Mouse (Mus musculus): ENCODE data around the gene Nle1. TPM values are rescaled to one million over a fixed set of nuclear protein-coding genes. Genes with fewer than 3 reads are reported as not detected.
A peak's percentile ranks its signal among the peaks of the same experiment; 100 is the strongest.

Nle1 gene
- polyA plus RNA-seq, 1 experiment = 33.7 TPM

DNA sequence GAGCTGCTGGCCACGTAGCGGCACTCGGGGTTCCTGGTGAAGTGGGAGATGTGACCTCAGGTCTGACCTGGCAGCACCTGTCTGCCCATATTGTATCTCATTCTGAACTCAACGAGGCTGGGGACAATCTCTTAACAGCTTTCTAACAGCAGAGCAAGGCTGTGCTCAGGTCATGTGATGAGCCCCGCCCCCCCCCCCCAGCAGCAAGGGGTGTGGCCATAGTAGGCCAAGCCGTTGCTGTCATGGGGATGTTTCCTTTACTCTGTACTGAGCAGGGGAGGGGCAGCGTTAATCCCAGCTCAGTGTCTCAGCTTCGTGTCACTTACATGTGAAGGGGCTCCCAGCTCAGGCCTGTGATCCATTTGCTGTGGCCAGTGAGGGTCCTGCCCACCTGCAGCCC is 3.3 kb downstream of the Nle1 start:
- TF ChIP-seq TCF3 (IDR thresholded peaks at IDR 0.05; ENCODE audit: insufficient read length, low read depth) (no peak), POLR2A (IDR thresholded peaks at IDR 0.05; ENCODE audit: insufficient read length, low read depth) (no peak), POLR2AphosphoS2 (IDR thresholded peaks at IDR 0.05; ENCODE audit: insufficient read length, low read depth) (no peak), CEBPB (IDR thresholded peaks at IDR 0.05; ENCODE audit: insufficient read depth, poor library complexity, severe bottlenecking) (no peak), SRF (IDR thresholded peaks at IDR 0.05; ENCODE audit: control insufficient read depth, insufficient read length, low read depth) (no peak), TCF12 (IDR thresholded peaks at IDR 0.05; ENCODE audit: insufficient read depth, poor library complexity, severe bottlenecking) (no peak), USF1 (IDR thresholded peaks at IDR 0.05; ENCODE audit: low read depth) (no peak), MYOG (IDR thresholded peaks at IDR 0.05; ENCODE audit: control insufficient read depth in 1 of 3, insufficient read depth in 1 of 3, insufficient read length in 2 of 3, low read depth in 2 of 3) (no peak), REST (IDR thresholded peaks at IDR 0.05; ENCODE audit: insufficient read depth, insufficient read length) (no peak), MYOD1 (IDR thresholded peaks at IDR 0.05; ENCODE audit: control insufficient read depth in 1 of 3, insufficient read length in 2 of 3, low read depth in 2 of 3) (no peak), E2F4 (IDR thresholded peaks at IDR 0.05; ENCODE audit: insufficient read depth) (no peak), MAX (IDR thresholded peaks at IDR 0.05; ENCODE audit: low read depth) (no peak)
- H3K79me2 ChIP-seq (ENCODE audit: control insufficient read depth, insufficient read depth) = peaks cover 11% of the 10 kb centered on the region
- H3ac ChIP-seq (ENCODE audit: control insufficient read depth, insufficient read length) = no peak overlapping the region
- H3K27me3 ChIP-seq (ENCODE audit: control insufficient read depth, insufficient read depth, insufficient read length) = no peaks in the 10 kb centered on the region
- H3K4me3 ChIP-seq = no peak overlapping the region
- no peak overlapping the region for H3K4me2 ChIP-seq (ENCODE audit: low read depth)
- H3K36me3 ChIP-seq (ENCODE audit: control insufficient read depth, insufficient read depth) = peaks cover 17% of the 10 kb centered on the region

DNA sequence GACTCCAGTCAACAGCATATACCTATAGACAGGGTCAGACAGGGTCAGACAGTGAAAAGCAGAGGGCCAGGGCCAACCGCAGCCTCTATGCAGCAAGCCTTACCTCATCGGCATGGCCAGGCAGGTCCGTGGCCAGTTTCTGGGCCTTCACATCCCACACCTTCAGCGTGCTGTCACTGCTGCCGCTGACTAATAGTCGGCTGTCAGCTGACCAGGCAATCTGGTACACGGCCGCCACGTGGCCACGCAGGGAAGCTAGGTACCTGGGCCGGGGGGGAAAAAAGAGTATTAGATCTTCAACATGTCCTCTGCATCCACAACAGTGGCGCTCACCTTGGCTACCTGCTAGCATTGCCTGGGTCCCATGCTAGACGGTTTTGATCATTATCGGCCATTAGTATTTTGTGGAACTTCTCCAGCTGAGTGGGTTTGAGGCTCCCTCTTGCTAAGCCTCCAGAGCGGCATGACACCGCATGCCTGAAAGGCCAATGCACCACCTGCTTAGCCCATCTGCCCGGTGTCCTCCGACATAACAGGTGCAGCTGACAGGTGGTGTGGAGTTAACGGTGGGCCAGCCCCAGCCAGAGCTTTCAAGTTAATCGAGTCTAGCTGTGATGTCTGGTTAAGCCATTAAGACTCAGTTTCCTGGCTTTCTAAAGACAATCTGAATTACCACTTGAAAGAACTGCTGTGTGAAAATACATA is 6.5 kb downstream of the Nle1 start:
- no peak overlapping the region for H3ac ChIP-seq (ENCODE audit: control insufficient read depth, insufficient read length)
- TF ChIP-seq TCF3 (IDR thresholded peaks at IDR 0.05; ENCODE audit: insufficient read length, low read depth) (peak; percentile 85), POLR2AphosphoS2 (IDR thresholded peaks at IDR 0.05; ENCODE audit: insufficient read length, low read depth) (no peak), TCF12 (IDR thresholded peaks at IDR 0.05; ENCODE audit: insufficient read depth, poor library complexity, severe bottlenecking) (peak; percentile 38), MYOD1 (IDR thresholded peaks at IDR 0.05; ENCODE audit: control insufficient read depth in 1 of 3, insufficient read length in 2 of 3, low read depth in 2 of 3) (peak in 2 of 3 experiments; percentile 89 to 90), CEBPB (IDR thresholded peaks at IDR 0.05; ENCODE audit: insufficient read depth, poor library complexity, severe bottlenecking) (no peak), SRF (IDR thresholded peaks at IDR 0.05; ENCODE audit: control insufficient read depth, insufficient read length, low read depth) (no peak), E2F4 (IDR thresholded peaks at IDR 0.05; ENCODE audit: insufficient read depth) (no peak), USF1 (IDR thresholded peaks at IDR 0.05; ENCODE audit: low read depth) (no peak), REST (IDR thresholded peaks at IDR 0.05; ENCODE audit: insufficient read depth, insufficient read length) (no peak), MYOG (IDR thresholded peaks at IDR 0.05; ENCODE audit: control insufficient read depth in 1 of 3, insufficient read depth in 1 of 3, insufficient read length in 2 of 3, low read depth in 2 of 3) (peak in 2 of 3 experiments; percentile 67 to 93), POLR2A (IDR thresholded peaks at IDR 0.05; ENCODE audit: insufficient read length, low read depth) (no peak), MAX (IDR thresholded peaks at IDR 0.05; ENCODE audit: low read depth) (no peak)

DNA sequence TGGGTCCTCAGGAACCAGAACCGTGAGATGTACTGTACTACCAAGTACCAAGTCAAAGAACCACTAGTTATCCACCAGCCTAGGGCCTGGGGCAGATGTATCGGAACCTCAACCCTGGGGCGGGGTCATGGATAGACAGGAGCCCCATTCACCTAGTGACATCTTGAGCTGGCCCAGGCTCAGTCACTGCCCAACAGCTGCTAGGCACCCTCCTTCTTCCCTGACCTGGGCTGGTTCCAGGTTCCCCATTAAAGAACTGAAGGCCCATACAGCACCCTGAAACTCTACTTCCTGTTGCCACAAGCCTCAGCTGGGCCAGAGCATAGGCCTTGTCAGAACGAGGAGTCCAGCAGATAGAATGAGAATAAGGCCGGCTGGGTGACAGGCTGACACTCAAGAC is 8.5 kb downstream of the Nle1 start:
- Histone ChIP-seq H3K79me2 (ENCODE audit: control insufficient read depth, insufficient read depth) (no peaks in the 10 kb centered on the region), H3K4me3 (no peak overlapping the region), H3K36me3 (ENCODE audit: control insufficient read depth, insufficient read depth) (peaks cover 17% of the 10 kb centered on the region), H3K27me3 (ENCODE audit: control insufficient read depth, insufficient read depth, insufficient read length) (no peaks in the 10 kb centered on the region), H3ac (ENCODE audit: control insufficient read depth, insufficient read length) (no peak overlapping the region), H3K4me2 (ENCODE audit: low read depth) (no peak overlapping the region)
- TF ChIP-seq REST (IDR thresholded peaks at IDR 0.05; ENCODE audit: insufficient read depth, insufficient read length) = no peak
- TF ChIP-seq USF1 (IDR thresholded peaks at IDR 0.05; ENCODE audit: low read depth) = no peak
- peak; percentile 49 for TF ChIP-seq POLR2AphosphoS2 (IDR thresholded peaks at IDR 0.05; ENCODE audit: insufficient read length, low read depth)
- no peak for TF ChIP-seq POLR2A (IDR thresholded peaks at IDR 0.05; ENCODE audit: insufficient read length, low read depth)

More for the DNA sequence above, 6.5 kb downstream of the Nle1 start:
- no peak overlapping the region for H3K4me2 ChIP-seq (ENCODE audit: low read depth)
- H3K4me3 ChIP-seq = no peak overlapping the region
- H3K36me3 ChIP-seq (ENCODE audit: control insufficient read depth, insufficient read depth) = peaks cover 17% of the 10 kb centered on the region
- H3K79me2 ChIP-seq (ENCODE audit: control insufficient read depth, insufficient read depth) = no peaks in the 10 kb centered on the region
- no peaks in the 10 kb centered on the region for H3K27me3 ChIP-seq (ENCODE audit: control insufficient read depth, insufficient read depth, insufficient read length)

DNA sequence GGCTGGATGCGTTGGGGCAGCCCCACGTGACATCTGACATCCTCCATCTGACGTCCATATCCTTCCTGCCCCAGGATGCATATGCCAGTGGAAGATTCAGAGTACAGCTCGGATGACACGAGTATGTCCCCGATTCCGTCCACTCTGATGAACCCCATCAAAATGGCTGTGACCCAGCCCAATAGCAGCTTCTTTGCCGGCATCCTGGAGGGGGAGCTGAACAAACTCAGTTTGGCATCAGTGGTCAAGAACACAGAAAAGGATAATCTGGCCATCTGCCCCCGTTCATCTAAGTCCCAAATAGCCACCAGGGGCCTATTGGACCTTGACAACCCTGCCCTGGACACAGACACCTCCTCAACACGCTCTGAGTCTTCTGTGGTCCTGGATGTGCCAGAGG is 10.7 kb downstream of the Nle1 start:
- no peaks in the 10 kb centered on the region for H3K27me3 ChIP-seq (ENCODE audit: control insufficient read depth, insufficient read depth, insufficient read length)
- no peak overlapping the region for H3ac ChIP-seq (ENCODE audit: control insufficient read depth, insufficient read length)
- H3K79me2 ChIP-seq (ENCODE audit: control insufficient read depth, insufficient read depth) = no peaks in the 10 kb centered on the region
- H3K4me3 ChIP-seq = no peak overlapping the region
- no peak overlapping the region for H3K4me2 ChIP-seq (ENCODE audit: low read depth)
- H3K36me3 ChIP-seq (ENCODE audit: control insufficient read depth, insufficient read depth) = peaks cover 12% of the 10 kb centered on the region
- TF ChIP-seq POLR2AphosphoS2 (IDR thresholded peaks at IDR 0.05; ENCODE audit: insufficient read length, low read depth) (no peak), TCF3 (IDR thresholded peaks at IDR 0.05; ENCODE audit: insufficient read length, low read depth) (no peak), E2F4 (IDR thresholded peaks at IDR 0.05; ENCODE audit: insufficient read depth) (no peak), REST (IDR thresholded peaks at IDR 0.05; ENCODE audit: insufficient read depth, insufficient read length) (no peak), CEBPB (IDR thresholded peaks at IDR 0.05; ENCODE audit: insufficient read depth, poor library complexity, severe bottlenecking) (no peak), USF1 (IDR thresholded peaks at IDR 0.05; ENCODE audit: low read depth) (no peak)

DNA sequence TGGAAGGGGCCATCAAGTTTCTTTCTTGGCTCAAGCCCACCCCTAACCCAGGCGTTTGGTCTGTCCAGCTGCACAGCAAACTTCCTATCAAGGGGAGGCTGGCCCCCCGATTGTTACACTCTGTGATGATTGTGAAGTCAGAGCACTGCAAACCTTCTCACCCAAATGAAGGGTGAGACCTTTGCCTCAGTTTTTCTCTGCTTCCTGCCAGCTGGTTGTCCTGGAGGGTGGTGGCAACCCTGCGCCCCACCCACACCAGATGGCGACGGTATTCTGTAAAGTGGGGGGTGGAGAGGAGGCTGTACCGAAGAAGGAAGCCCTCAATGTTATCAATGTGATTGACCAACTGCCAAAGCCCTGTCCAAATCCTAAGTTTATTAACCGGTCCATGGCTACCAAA is 16.3 kb downstream of the Nle1 start, which contains the start of gene Fndc8:
Gene Fndc8 (plus strand): TSS at position 189 of the 400 bp plus-strand sequence.
- Histone ChIP-seq H3K36me3 (ENCODE audit: control insufficient read depth, insufficient read depth) (no peaks in the 10 kb centered on the region), H3ac (ENCODE audit: control insufficient read depth, insufficient read length) (no peak within 1 kb of the TSS), H3K79me2 (ENCODE audit: control insufficient read depth, insufficient read depth) (no peaks in the 10 kb centered on the region), H3K27me3 (ENCODE audit: control insufficient read depth, insufficient read depth, insufficient read length) (no peaks in the 10 kb centered on the region), H3K4me2 (ENCODE audit: low read depth) (peak within 1 kb of the TSS; percentile 18), H3K4me3 (no peak within 1 kb of the TSS)
- TF ChIP-seq POLR2AphosphoS2 (IDR thresholded peaks at IDR 0.05; ENCODE audit: insufficient read length, low read depth) = no peak
- TF ChIP-seq SRF (IDR thresholded peaks at IDR 0.05; ENCODE audit: control insufficient read depth, insufficient read length, low read depth) = no peak
- TF ChIP-seq CEBPB (IDR thresholded peaks at IDR 0.05; ENCODE audit: insufficient read depth, poor library complexity, severe bottlenecking) = no peak
- TF ChIP-seq MYOD1 (IDR thresholded peaks at IDR 0.05; ENCODE audit: control insufficient read depth in 1 of 3, insufficient read length in 2 of 3, low read depth in 2 of 3) = no peak
- TF ChIP-seq E2F4 (IDR thresholded peaks at IDR 0.05; ENCODE audit: insufficient read depth) = no peak
- TF ChIP-seq USF1 (IDR thresholded peaks at IDR 0.05; ENCODE audit: low read depth) = no peak
- no peak for TF ChIP-seq POLR2A (IDR thresholded peaks at IDR 0.05; ENCODE audit: insufficient read length, low read depth)
